Mouse (Mus musculus) urinary bladder, postnatal 25 days (tissue): Measurements from ENCODE around the gene Ephb2.

ENCODE experiments used
- DNase-seq: peaks from one replicate; pipeline ENCODE4 v3.0.0; 2022; ENCODE audit warnings: low spot score

The Ephb2 gene

GRCm38 (mm10) chr4:136651357-136651811 is 184.4 kb downstream of the Ephb2 start:
- peak; percentile 21 for DNase-seq

DNA sequence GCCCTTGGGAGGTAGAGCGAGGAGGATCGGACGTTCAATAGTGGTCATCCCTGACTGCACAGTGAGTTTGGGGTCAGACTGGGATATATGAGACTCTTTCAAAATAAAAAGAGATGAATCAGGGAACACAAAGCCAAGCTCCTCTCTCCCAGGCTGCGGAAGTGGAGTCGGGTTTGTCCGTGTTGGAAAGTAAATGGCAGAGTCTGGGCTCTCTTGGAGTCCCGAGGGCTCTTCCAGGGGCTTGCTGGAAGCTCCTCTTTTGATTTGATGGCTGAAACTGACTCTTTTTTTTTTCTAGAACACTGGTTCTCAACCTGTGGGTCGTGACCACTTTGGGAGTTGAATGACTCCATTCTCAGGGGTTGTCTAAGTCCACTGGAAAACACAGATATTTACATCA is 185.5 kb downstream of the Ephb2 start:
- no peak for DNase-seq

DNA sequence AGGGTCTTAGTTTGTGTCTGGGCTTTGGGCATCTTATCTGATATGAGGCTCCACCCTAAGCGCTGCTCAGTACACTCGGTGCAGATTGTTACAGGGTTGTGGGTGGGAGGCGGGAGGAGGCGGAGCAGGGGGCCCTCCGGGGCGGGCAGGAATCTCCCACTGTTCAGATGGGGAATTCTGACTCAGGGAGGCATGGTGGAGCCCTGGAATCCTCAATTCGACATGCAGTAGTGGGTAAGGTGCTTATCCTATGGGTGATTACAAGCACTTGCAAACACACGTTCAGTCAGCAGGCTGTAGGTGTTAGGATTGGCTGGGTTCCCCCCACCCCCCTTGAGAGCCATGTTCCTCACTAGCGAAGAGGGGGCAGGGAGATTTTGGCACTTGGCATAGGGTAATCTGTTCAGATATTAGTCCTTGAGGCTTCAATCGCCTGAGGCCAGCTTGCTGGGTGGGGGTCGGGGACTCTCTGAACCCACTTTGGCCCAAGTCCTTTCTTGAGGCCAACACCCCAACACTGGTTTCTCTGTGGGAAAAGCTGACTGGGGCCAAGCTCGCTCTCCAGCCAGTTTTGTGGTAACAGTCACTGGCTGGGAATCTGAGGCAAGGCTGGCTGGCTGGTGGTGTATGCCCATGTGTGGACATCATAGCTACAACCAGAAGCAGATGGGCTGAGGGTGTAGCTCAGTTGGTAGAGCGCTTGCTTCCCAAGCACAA is 186.2 kb downstream of the Ephb2 start:
- DNase-seq, result no peak

DNA sequence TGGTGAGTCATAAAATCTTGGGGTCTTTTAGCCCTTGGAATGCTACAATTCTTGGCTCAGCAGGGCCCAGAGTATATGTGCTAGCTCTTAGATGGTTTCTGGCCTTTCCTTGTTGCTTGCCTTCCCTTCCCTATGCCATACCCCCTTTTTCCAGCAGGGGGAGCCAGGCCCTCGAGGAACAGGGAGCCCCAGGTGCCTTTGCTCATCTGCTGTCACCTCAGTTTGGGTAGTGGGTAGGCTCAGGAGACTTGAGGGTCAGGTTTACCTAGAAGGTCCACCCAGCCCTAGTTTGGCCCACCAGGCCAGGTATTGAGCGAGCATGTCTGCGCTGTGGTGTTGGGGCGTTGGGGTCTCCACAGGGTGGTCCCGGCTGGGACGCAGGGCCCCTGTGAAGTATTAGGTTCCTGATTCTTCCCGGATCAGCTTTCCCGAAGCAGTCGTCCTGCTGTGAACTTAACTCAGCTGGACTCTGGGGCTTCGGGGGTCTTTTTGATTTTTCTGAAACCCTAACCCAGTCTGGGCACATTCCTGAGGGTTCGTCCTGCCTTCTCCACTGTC is 186.8 kb downstream of the Ephb2 start:
- DNase-seq, result peak; percentile 81

- no peak for DNase-seq
Measured at GRCm38 (mm10) chr4:136638890-136639289, 196.9 kb downstream of the Ephb2 start.

DNA sequence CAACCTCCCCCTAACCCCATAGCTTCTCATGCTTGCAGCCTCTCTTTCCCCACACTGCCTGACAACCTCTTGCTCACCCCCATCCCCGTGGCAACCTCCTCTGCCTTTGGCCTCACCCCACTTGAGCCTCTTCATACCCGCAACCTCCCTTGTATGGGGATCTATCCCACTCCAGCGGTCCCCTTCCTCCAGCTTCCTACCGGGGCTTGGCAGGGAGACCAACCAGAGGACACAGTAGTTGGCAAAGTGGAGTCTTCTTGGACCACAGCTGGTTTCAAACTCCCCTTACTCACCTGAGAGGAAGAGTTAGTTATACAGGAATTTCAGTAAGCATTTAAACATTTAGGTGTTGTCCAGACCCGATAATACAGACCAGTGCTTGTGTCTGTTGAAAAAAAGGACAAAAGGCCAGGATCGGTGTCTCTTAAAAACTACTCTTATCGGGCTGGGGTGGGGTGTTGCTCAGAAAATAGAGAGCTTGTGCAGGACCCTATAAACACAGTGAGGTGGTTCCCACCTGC is 197.5 kb downstream of the Ephb2 start:
- no peak for DNase-seq

DNA sequence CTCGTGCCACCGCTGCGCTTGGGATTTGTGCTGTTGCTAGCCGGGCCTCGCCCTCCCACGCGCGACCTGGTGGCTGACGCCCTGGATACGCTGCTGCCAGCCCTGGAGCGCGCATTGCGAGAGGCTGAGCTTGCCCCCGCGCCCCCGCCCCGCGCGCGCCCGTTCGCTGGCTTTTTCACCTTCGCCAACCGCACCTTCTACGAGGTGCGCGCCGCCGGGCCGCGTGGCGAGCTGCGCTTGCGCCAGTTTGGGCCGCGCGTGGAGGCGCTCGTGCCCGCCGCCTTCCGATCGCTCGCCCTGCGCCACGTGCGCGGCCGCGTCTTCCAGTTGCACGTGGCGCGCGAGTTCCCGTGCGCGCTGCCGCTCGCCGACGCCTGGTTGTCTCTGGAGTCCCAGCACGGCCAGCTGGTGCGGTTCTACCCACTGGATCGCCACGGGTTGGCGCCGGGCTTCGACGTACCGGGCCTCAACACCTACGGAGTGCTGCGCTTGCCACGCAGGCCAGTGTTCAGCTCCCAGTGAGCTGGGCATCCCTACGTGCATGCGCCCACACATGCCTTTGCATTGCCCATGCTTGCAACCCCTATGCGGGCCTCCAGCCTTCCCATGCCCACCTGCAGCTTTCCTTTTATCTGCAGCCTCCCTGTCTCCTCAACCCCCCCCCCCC is 198.1 kb downstream of the Ephb2 start:
- DNase-seq, result peak; percentile 30

- no peak for DNase-seq
Measured at GRCm38 (mm10) chr4:136636983-136637562, 198.7 kb downstream of the Ephb2 start.

DNA sequence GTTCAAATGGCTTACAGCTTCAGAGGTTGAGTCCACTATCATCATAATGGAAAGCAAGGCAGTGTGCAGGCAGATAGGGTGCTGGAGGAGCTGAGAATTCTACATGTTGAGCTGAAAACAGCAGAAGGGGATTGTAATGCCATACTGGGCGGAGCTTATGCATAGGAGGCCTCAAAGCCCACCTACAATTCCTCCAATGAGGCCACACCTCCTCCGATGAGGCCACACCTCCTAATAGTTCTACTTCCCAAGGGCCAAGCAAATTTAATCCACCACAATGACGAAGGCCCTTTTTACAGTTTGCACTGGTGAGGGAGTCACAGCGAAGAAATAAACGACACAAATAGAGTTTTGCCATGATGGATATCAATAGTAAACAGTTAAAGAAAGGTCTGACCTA is 199.3 kb downstream of the Ephb2 start:
- DNase-seq, result no peak

GRCm38 (mm10) chr4:136635995-136636394 is 199.8 kb downstream of the Ephb2 start:
- no peak for DNase-seq

GRCm38 (mm10) chr4:136631237-136631994 is 204.4 kb downstream of the Ephb2 start:
- DNase-seq, result no peak

DNA sequence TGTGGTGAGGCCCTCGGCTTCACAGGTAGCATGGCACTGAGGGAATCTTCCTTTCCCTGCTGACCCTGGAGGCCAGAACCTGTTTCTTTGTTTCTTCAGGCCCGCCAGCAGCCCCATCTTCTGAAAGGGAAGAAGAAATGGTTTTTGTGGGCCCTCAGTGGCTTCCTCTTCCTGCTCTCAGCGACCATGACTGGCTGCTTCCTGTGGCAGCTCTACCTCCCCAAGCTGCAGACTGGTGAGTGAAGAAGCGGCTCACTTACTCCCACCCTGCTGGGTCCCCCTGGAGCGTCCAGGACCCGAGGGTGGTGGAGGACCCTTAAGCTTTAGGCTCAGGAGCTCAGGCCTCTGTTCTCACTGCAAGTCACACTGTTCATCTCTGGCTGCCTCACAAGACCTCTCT is 209.2 kb downstream of the Ephb2 start:
- no peak for DNase-seq

GRCm38 (mm10) chr4:136622388-136622787 is 213.4 kb downstream of the Ephb2 start, which contains the start of gene Lactbl1:
Gene Lactbl1 (plus strand): TSS chr4:136622621.
- DNase-seq, result no peak

GRCm38 (mm10) chr4:136621956-136622355 is 213.8 kb downstream of the Ephb2 start:
- DNase-seq, result no peak

- peak; percentile 38 for DNase-seq
Measured at GRCm38 (mm10) chr4:136621336-136621735, 214.5 kb downstream of the Ephb2 start.

DNA sequence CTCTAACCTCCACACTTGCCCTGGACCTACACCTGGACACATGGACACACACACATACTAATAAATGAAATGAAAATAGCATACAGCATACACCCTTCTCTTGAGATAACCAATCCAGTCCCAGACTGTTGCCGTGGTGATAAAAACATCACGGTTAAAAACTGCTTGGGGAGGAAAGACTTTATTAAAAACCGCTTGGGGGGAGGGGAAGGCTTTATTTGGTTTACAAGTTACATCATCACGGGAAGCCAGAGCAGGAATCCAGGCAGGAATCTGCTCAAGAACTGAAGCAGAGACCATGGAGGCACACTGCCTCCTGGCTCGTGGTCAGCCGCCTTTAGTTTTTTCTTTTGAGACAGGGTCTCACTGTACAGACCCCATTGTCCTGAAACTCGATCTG is 222.1 kb downstream of the Ephb2 start:
- DNase-seq, result no peak

GRCm38 (mm10) chr4:136610387-136610856 is 225.4 kb downstream of the Ephb2 start, which contains the start of gene Tex46:
Gene Tex46 (plus strand): TSS chr4:136610437.
- DNase-seq, result no peak

DNA sequence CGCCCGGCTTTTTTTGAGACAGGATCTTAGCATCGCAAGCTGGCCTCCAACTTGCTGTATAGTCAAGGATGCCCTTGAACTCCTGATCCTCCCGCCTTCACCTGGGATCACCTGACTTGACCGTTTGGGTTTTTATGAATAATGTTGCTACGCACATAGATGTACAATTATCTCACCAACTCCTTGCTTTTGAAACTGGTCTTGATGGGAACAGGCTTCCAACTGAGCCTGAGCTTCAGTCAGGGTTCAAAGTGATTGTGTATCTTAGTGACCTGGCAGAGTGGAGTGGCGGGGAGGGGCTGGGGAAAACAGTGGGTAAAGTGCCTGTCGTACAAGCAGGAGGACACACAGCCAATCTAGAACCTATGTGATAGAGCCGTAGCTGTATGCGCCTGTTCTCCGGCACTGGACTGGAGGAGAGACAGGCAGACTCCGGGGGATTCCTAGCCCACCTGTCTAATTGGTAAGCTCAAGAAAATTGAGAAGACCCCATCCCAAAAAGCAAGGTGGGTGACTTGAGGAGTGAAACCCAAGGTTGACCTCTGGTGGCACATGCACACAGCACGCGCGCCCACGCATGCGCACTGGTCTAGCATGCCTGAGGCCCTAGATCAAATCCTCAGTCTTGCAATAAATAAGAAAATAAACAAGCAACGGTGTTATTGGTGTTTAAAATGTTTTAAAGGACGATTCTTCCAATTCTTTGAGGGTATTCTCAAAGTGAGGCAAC is 229.9 kb downstream of the Ephb2 start:
- no peak for DNase-seq

DNA sequence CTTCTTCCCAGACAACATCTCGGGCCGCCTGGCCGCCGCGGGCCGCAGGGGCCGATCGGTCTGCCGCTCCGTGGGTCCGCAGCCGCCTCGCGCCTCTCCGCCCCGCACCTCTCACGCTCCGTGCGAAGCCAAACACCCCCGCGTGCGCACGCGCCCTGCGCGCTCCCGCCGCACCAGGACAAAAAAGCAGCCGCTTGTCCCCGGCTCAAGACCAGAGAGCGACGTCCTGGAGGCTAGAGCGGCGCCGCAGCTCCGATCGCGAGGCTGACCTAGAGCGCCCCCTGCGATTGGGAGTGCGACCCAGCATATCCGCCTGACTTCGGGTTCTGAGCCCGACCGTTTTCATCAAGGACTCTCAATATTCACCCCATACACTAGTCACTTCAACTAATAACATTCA is 233.2 kb downstream of the Ephb2 start, which contains the start of gene Kdm1a:
Kdm1a (minus strand) TSS at position 156 of the 400 bp plus-strand sequence.
- peak; percentile 97 for DNase-seq

DNA sequence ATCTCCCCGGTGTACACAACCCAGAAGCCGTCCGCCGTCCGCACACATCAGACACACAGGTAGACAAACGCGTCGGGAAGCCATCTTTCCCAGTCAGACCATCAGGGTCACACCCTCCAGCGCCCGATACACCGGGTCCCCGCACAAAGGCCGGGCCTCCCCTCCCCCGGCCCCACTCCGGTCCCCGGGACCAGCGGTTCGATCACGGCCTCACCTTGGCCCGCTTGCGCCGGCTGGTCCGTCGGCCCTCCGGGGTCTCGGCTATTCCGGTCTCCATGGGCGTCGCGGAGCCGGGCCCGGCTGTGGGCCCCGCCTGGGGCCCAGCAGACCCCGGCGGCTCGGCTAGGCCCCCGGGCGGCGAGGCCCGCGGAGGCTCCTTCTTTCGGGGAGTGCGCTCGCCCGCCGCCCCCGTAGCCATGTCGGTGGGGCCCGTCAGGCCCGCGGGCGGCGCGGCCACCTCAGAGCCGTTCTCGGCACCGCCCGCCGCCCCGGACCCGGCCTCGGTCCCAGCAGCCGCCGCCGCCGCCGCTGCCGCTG is 233.7 kb downstream of the Ephb2 start:
- DNase-seq, result peak; percentile 36

GRCm38 (mm10) chr4:136601476-136601875 is 234.3 kb downstream of the Ephb2 start:
- peak; percentile 55 for DNase-seq
